Mouse (Mus musculus): ENCODE measurements around the gene Gcm2.
A peak's percentile ranks its signal among the peaks of the same experiment; 100 is the strongest.

Gene Gcm2

DNA sequence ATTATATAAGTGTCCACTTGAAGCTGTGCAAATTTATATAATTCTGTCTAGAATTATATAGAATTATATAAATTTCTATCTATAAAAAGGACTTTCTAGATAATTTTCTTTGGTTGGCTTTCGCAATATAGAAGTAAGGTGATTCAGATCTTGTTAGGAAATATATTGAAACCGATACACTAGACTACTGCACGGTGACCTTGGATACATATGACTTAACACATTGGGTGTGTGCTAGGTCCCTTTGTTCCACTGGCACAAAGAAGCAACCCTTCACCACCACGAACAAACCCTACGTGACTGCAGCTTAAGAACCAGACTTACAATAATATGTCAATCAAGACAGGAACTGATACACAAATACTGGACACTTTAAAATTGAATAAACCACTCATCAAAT lies 31.0 kb downstream of the Gcm2 start:
- DNase-seq (ENCODE audit: extremely low spot score, low spot score) = no peak

DNA sequence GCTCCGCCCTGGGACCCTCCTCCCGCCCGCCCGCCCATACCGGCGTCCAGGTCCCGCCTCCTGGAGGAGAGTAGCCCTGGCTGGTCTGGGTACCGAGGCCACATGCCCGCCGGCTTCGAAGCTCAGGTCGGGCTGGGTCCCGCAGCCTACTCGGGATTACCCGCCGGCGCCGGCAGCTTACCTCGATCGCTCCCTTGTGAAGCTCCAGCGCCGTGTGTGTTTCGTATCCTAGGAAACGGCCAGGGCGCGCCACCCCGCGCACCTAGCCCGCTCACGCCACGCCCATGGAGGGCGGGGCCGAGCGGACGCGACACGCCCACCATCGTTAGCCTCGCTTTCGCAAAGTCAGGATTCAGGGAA lies 31.4 kb downstream of the Gcm2 start, which contains the start of gene Mak:
Gene Mak (minus strand): TSS at position 286 of the 360 bp plus-strand sequence.
- peak; percentile 74 for DNase-seq (ENCODE audit: extremely low spot score, low spot score)

- DNase-seq (ENCODE audit: extremely low spot score, low spot score) = peak; percentile 23
Observed at GRCm38 (mm10) chr13:41078690-41079420, 32.0 kb downstream of the Gcm2 start.

DNA sequence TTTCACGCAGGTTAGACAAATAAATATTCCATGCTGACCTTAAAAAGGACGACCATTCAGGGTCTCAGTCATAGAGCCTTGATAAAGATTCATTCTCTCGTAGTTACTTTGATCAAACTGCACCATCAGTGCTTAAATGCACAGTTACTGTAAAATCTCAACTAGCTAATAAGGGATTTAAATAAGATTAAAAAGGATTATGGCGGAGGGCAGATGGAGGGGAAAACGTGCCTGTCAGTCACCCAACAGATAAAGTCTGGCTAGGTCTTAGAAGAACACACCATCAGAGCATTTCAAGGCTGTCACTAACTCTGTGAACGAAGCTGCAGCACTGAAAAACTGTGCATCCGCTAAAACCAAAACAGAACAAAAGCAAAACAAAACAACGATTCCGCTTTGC lies 32.9 kb downstream of the Gcm2 start:
- no peak for DNase-seq (ENCODE audit: extremely low spot score, low spot score)

DNA sequence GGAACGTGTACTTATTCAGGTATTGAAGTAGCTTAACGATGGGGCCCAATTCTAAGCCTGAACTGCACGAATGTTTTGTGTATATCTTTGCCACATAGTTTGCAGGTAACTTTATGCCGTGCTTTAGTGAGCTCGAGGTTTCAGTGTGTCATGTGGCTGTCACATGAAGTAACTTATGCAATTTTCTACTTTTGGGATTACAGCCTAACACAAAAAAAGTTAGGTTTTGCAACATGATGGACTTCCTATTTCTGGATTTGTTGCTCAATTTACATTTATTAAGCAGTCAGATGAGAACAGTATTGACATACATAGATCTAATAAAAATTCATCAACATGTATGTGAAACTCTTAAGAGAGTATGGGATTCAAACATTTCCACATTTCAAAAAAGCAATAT lies 37.0 kb downstream of the Gcm2 start:
- DNase-seq (ENCODE audit: extremely low spot score, low spot score) = no peak

- no peak for DNase-seq (ENCODE audit: extremely low spot score, low spot score)
Observed at GRCm38 (mm10) chr13:41071617-41072016, 39.2 kb downstream of the Gcm2 start.

GRCm38 (mm10) chr13:41067618-41068017 lies 43.2 kb downstream of the Gcm2 start:
- no peak for DNase-seq (ENCODE audit: extremely low spot score, low spot score)

- no peak for DNase-seq (ENCODE audit: extremely low spot score, low spot score)
Observed at GRCm38 (mm10) chr13:41051965-41052364, 58.9 kb downstream of the Gcm2 start.

Measured in neural tube, embryonic 10.5 days (tissue).